Mouse (Mus musculus): ENCODE measurements around the gene Ppfibp2. TPM values are rescaled to one million over a fixed set of nuclear protein-coding genes. Genes with fewer than 3 reads are reported as not detected.

Ppfibp2 gene
- polyA plus RNA-seq, 1 experiment from 2014 or later, result 7.7 TPM

DNA sequence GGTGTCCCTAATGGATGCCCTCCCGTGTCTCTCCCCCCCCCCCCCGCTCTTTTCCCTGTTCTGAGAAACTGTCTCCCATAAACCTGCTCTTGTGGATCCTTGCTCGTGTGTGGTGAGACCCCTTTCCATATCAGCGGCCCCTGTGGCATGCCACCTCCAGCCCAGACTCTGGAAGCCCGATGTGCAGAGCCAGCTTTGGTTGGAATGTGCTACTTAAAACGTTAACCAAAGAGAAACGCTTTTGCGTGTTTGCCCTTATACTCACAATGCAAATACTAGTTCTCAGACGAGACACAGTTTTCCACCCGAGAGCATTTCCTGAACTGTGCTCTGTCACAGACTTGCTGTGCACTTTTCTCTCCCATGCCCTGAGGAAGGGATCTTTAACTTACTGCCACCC, 135.6 kb downstream of the Ppfibp2 start:
- no peaks in the 10 kb centered on the region for H3K4me1 ChIP-seq (ENCODE audit: insufficient read depth)
- no peak overlapping the region for H3K4me2 ChIP-seq (ENCODE audit: low read depth, low read length)
- ATAC-seq, result no peak
- no peaks in the 10 kb centered on the region for H3K9me3 ChIP-seq (ENCODE audit: low read length)
- peaks cover 21% of the 10 kb centered on the region for H3K36me3 ChIP-seq (replicated peaks; ENCODE audit: insufficient read depth, low read length)
- H3K27ac ChIP-seq (ENCODE audit: low read depth), result no peak overlapping the region
- no peak for DNase-seq
- H3K27me3 ChIP-seq (ENCODE audit: insufficient read depth, low read length), result no peaks in the 10 kb centered on the region
- TF ChIP-seq CTCF (IDR thresholded peaks at IDR 0.05; ENCODE audit: low read depth) (no peak), EP300 (IDR thresholded peaks at IDR 0.05; ENCODE audit: low read depth) (no peak)
- H3K9ac ChIP-seq (replicated peaks), result no peak overlapping the region
- H3K4me3 ChIP-seq (ENCODE audit: low read depth, low read length), result no peak overlapping the region
- 72% methylated on average over 10 of the region's 10 CpGs for WGBS (ENCODE audit: insufficient replicate concordance)

DNA sequence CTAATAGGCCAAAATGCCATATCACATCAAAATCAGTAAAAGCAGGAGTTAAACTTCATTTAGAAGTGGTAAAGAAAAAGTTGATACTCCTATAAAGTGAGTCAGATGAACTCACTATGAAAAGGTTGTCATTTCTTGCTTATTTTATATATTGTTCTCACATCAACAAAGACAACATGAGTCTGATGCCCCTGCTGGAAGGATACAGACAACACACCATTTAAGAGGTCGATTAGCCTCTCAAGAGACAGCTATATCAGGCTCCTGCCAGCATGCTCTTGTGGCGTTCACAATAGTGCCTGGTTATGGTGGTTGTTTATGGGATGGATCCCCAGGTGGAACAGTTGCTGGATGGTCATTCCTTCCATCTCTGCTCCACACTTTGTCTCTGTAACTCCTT, 138.2 kb downstream of the Ppfibp2 start:
- 49% methylated on average over 2 of the region's 2 CpGs for WGBS (ENCODE audit: insufficient replicate concordance)
- no peak for DNase-seq
- no peaks in the 10 kb centered on the region for H3K4me1 ChIP-seq (ENCODE audit: insufficient read depth)
- no peaks in the 10 kb centered on the region for H3K27me3 ChIP-seq (ENCODE audit: insufficient read depth, low read length)
- peaks cover 13% of the 10 kb centered on the region for H3K36me3 ChIP-seq (replicated peaks; ENCODE audit: insufficient read depth, low read length)
- no peak overlapping the region for H3K4me2 ChIP-seq (ENCODE audit: low read depth, low read length)
- no peaks in the 10 kb centered on the region for H3K9me3 ChIP-seq (ENCODE audit: low read length)
- H3K27ac ChIP-seq (ENCODE audit: low read depth), result no peak overlapping the region
- no peak for ATAC-seq
- no peak overlapping the region for H3K4me3 ChIP-seq (ENCODE audit: low read depth, low read length)
- H3K9ac ChIP-seq (replicated peaks), result no peak overlapping the region
- no peak for TF ChIP-seq EP300 (IDR thresholded peaks at IDR 0.05; ENCODE audit: low read depth)
- TF ChIP-seq CTCF (IDR thresholded peaks at IDR 0.05; ENCODE audit: low read depth), result peak; percentile 20; the same call in 1 of the 2 replicates

DNA sequence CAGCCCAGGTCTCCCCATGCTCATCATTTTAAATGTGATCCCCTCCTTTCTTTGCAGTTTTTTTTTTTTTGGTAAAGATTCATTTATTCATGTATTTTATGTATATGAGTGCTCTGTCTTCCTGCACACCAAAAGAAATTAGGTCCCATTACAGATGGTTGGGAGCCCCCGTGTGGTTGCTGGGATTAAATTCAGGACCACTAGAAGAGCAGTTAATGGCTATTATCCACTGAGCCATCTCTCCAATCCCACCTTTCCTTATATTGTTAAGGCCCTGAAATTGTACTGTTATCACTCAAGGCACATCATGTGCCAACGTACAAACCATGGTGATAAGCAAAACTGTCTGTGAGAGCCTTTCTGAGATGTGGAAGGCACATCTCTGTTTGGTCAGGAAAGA, 143.7 kb downstream of the Ppfibp2 start:
- no peaks in the 10 kb centered on the region for H3K27me3 ChIP-seq (ENCODE audit: insufficient read depth, low read length)
- no peak overlapping the region for H3K4me3 ChIP-seq (ENCODE audit: low read depth, low read length)
- no peak overlapping the region for H3K27ac ChIP-seq (ENCODE audit: low read depth)
- TF ChIP-seq CTCF (IDR thresholded peaks at IDR 0.05; ENCODE audit: low read depth) (peak; percentile 25; the same call in 1 of the 2 replicates), EP300 (IDR thresholded peaks at IDR 0.05; ENCODE audit: low read depth) (no peak)
- no peak overlapping the region for H3K9ac ChIP-seq (replicated peaks)
- WGBS (ENCODE audit: insufficient replicate concordance), result 37% methylated on average over 2 of the region's 2 CpGs
- DNase-seq (no peak), ATAC-seq (no peak)
- H3K36me3 ChIP-seq (replicated peaks; ENCODE audit: insufficient read depth, low read length), result peaks cover 16% of the 10 kb centered on the region
- H3K4me2 ChIP-seq (ENCODE audit: low read depth, low read length), result no peak overlapping the region
- H3K4me1 ChIP-seq (ENCODE audit: insufficient read depth), result no peaks in the 10 kb centered on the region
- H3K9me3 ChIP-seq (ENCODE audit: low read length), result no peaks in the 10 kb centered on the region

DNA sequence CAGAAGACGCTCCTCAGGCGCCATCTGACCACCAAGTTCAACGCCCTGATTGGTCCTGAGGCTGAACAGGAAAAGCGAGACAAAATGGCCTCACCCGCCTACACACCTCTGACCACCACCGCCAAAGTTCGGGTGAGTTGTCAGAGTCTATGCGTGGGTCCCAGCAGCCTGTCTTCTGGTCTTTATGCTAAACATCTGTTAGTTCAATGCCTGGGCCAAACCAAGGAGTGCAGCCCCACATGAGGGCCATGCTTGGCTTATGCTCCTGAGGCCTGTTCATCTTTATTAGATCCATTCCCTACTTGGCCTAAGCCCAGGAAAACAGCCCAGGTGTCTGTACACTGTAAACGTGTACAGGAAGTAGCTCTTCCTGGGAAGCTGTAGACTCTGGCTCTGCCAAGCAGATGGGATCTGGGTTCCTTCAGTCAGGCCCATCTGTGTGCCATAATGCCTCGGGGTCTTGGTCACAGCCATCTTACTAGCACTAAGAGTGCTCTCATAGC, 148.0 kb downstream of the Ppfibp2 start:
- H3K4me2 ChIP-seq (ENCODE audit: low read depth, low read length), result no peak overlapping the region
- DNase-seq (no peak), ATAC-seq (no peak)
- H3K27ac ChIP-seq (ENCODE audit: low read depth), result no peak overlapping the region
- H3K4me3 ChIP-seq (ENCODE audit: low read depth, low read length), result no peak overlapping the region
- H3K27me3 ChIP-seq (ENCODE audit: insufficient read depth, low read length), result no peaks in the 10 kb centered on the region
- no peak for TF ChIP-seq EP300 (IDR thresholded peaks at IDR 0.05; ENCODE audit: low read depth)
- no peak for TF ChIP-seq CTCF (IDR thresholded peaks at IDR 0.05; ENCODE audit: low read depth)
- WGBS (ENCODE audit: insufficient replicate concordance), result 83% methylated on average over 10 of the region's 10 CpGs
- H3K9ac ChIP-seq (replicated peaks), result no peak overlapping the region
- H3K9me3 ChIP-seq (ENCODE audit: low read length), result no peaks in the 10 kb centered on the region
- peaks cover 21% of the 10 kb centered on the region for H3K36me3 ChIP-seq (replicated peaks; ENCODE audit: insufficient read depth, low read length)
- H3K4me1 ChIP-seq (ENCODE audit: insufficient read depth), result no peaks in the 10 kb centered on the region

DNA sequence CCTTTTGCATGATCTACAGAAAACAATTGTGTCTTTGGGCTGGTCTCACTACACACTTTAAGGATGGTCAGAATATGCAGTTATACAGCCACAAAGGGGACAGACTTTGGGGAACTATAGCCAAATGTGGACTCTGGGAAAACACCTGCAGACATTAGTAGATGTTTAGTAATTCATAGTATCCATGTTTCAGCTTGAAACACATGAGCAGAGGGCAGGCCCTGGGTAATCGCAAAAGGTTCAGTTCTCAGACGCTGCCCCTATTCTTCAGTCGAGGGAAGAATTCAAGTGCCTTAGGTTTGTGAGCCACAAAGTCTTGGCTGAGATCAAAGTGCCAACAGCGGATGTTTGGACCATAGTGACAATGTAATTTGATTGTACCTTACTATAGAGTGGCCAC, 149.4 kb downstream of the Ppfibp2 start:
- Histone ChIP-seq H3K4me2 (ENCODE audit: low read depth, low read length) (no peak overlapping the region), H3K36me3 (replicated peaks; ENCODE audit: insufficient read depth, low read length) (peaks cover 21% of the 10 kb centered on the region), H3K9me3 (ENCODE audit: low read length) (no peaks in the 10 kb centered on the region), H3K4me1 (ENCODE audit: insufficient read depth) (no peaks in the 10 kb centered on the region), H3K9ac (replicated peaks) (no peak overlapping the region), H3K27me3 (ENCODE audit: insufficient read depth, low read length) (no peaks in the 10 kb centered on the region), H3K4me3 (ENCODE audit: low read depth, low read length) (no peak overlapping the region), H3K27ac (ENCODE audit: low read depth) (no peak overlapping the region)
- 81% methylated on average over 4 of the region's 4 CpGs for WGBS (ENCODE audit: insufficient replicate concordance)
- DNase-seq, result peak; percentile 4
- TF ChIP-seq EP300 (IDR thresholded peaks at IDR 0.05; ENCODE audit: low read depth) (no peak), CTCF (IDR thresholded peaks at IDR 0.05; ENCODE audit: low read depth) (no peak)
- ATAC-seq, result no peak

DNA sequence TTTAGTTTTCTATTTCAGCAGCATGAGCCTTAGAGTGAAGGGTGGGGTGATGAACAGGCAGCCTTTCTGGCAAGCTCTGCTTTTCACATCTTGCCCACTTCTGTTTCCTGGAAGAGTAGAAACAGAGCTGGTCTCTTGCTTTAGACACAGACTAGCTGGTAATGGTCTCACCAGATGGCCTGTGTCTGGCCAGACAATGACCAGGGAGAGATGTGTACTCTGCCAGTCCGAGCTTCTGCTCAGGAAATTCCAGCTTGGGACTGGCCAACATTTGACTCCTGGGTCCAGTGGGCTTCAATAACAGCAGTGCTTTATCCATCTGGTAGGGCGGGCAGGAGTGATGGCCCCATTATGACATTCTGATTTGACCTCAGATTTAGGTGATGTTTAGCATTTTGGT, 150.1 kb downstream of the Ppfibp2 start:
- Histone ChIP-seq H3K4me1 (ENCODE audit: insufficient read depth) (no peaks in the 10 kb centered on the region), H3K4me3 (ENCODE audit: low read depth, low read length) (no peak overlapping the region), H3K27ac (ENCODE audit: low read depth) (no peak overlapping the region), H3K9ac (replicated peaks) (no peak overlapping the region), H3K36me3 (replicated peaks; ENCODE audit: insufficient read depth, low read length) (peaks cover 21% of the 10 kb centered on the region), H3K4me2 (ENCODE audit: low read depth, low read length) (no peak overlapping the region), H3K27me3 (ENCODE audit: insufficient read depth, low read length) (no peaks in the 10 kb centered on the region), H3K9me3 (ENCODE audit: low read length) (no peaks in the 10 kb centered on the region)
- DNase-seq (no peak), ATAC-seq (no peak)
- TF ChIP-seq CTCF (IDR thresholded peaks at IDR 0.05; ENCODE audit: low read depth), result no peak
- TF ChIP-seq EP300 (IDR thresholded peaks at IDR 0.05; ENCODE audit: low read depth), result no peak
- WGBS (ENCODE audit: insufficient replicate concordance), result 65% methylated on average over 2 of the region's 2 CpGs

DNA sequence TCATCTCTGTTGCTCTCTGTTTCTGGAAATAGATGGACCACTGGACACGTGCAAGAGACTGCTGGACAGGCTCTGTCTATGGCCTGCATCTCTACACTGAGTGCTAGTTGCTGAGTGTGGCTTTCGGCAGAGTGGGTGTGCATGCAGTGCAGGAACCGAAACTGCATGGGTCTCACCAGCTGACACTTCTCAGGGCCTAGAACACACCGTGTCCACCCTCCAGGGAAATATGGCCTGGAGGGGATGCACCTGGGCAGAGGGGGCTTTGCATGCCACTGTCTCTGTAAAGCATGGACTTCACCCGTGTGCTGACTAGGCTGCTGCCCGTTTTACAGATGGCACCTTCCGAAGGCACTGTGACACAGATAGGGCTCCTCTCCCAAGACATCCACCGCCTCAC, 151.0 kb downstream of the Ppfibp2 start:
- Histone ChIP-seq H3K36me3 (replicated peaks; ENCODE audit: insufficient read depth, low read length) (peaks cover 18% of the 10 kb centered on the region), H3K4me1 (ENCODE audit: insufficient read depth) (no peaks in the 10 kb centered on the region), H3K27ac (ENCODE audit: low read depth) (no peak overlapping the region), H3K9me3 (ENCODE audit: low read length) (no peaks in the 10 kb centered on the region), H3K27me3 (ENCODE audit: insufficient read depth, low read length) (no peaks in the 10 kb centered on the region), H3K4me3 (ENCODE audit: low read depth, low read length) (no peak overlapping the region), H3K4me2 (ENCODE audit: low read depth, low read length) (no peak overlapping the region), H3K9ac (replicated peaks) (no peak overlapping the region)
- ATAC-seq (no peak), DNase-seq (no peak)
- 75% methylated on average over 8 of the region's 8 CpGs for WGBS (ENCODE audit: insufficient replicate concordance)
- TF ChIP-seq EP300 (IDR thresholded peaks at IDR 0.05; ENCODE audit: low read depth) (no peak), CTCF (IDR thresholded peaks at IDR 0.05; ENCODE audit: low read depth) (no peak)
